Mouse (Mus musculus) stomach, postnatal 0 days (tissue): ENCODE data around the gene Pip5k1b. TPM values are rescaled to one million over a fixed set of nuclear protein-coding genes. Genes with fewer than 3 reads are reported as not detected.

ENCODE experiments used
- ATAC-seq: fragments of 200-750 bp; cut with Nextera tagmentation; 2 replicates; pipeline ENCODE4 v1.8.0; 2017; ENCODE audit not compliant: low FRiP score, low TSS enrichment
- DNase-seq: peaks from one replicate; pipeline ENCODE4 v3.0.0-alpha.2; 2016; ENCODE audit warnings: low spot score
- H3K27ac ChIP-seq: fragments of 300-500 bp; sonication (generic); replicated peaks from 2 replicates; pipeline ENCODE4 v1.5.1; 2014; ENCODE audit warnings: mild to moderate bottlenecking, control low read depth
- H3K27me3 ChIP-seq: fragments of 300-500 bp; sonication (generic); 2 replicates; pipeline ENCODE4 v1.6.1; 2014; ENCODE audit warnings: low read length; ENCODE audit not compliant: control insufficient read depth, insufficient read depth
- H3K36me3 ChIP-seq: fragments of 300-500 bp; sonication (generic); 2 replicates; pipeline ENCODE4 v1.6.1; 2014; ENCODE audit warnings: low read length, mixed read lengths; ENCODE audit not compliant: control insufficient read depth, insufficient read depth
- H3K4me1 ChIP-seq: fragments of 300-500 bp; sonication (generic); replicated peaks from 2 replicates; pipeline ENCODE4 v1.6.1; 2014; ENCODE audit warnings: antibody characterized with exemption; ENCODE audit not compliant: control insufficient read depth, insufficient read depth
- H3K4me2 ChIP-seq: fragments of 300-500 bp; sonication (generic); replicated peaks from 2 replicates; pipeline ENCODE4 v1.6.1; 2014; ENCODE audit warnings: low read depth, mild to moderate bottlenecking, control low read depth, moderate library complexity
- H3K4me3 ChIP-seq: fragments of 300-500 bp; sonication (generic); 2 replicates; pipeline ENCODE4 v1.5.1; 2014; ENCODE audit warnings: low read depth, low read length, control low read depth
- H3K9ac ChIP-seq: fragments of 300-500 bp; sonication (generic); 2 replicates; pipeline ENCODE4 v1.6.1; 2014; ENCODE audit warnings: mild to moderate bottlenecking, low read length, control low read depth, mixed read lengths
- H3K9me3 ChIP-seq: fragments of 300-500 bp; sonication (generic); 2 replicates; pipeline ENCODE4 v1.6.1; 2016; ENCODE audit warnings: low read length; ENCODE audit not compliant: control insufficient read depth
- CTCF ChIP-seq: IDR thresholded peaks from 2 replicates; pipeline ENCODE4 v1.5.1; 2016; ENCODE audit warnings: antibody characterized with exemption, low read depth, mild to moderate bottlenecking, moderate library complexity
- EP300 ChIP-seq: optimal IDR thresholded peaks from 2 replicates; pipeline ENCODE3; 2016; ENCODE audit warnings: antibody characterized with exemption
- whole genome bisulfite sequencing: fragments of 180-500 bp; shearing (Covaris S2); extraction: QIAGEN DNeasy Blood & Tissue Kit; methylation state at CpG from one replicate; pipeline ENCODE4 v1.1.7; 2014; 5-methylcytosine and 5-hydroxymethylcytosine counted together
- polyA plus RNA-seq: library from polyadenylated mRNA; unstranded; fragments of >200 nt; fragmentation: Nextera tagmentation; extraction: Ambion mirVana; gene quantifications from 2 replicates; pipeline ENCODE4 v1.2.1, GENCODE M21; 2015

Gene Pip5k1b
- polyA plus RNA-seq, 1 experiment from 2014 or later, result 5.5 TPM

- no peak overlapping the region for H3K9ac ChIP-seq
- no peaks in the 10 kb centered on the region for H3K9me3 ChIP-seq
- DNase-seq (no peak), ATAC-seq (no peak)
- TF ChIP-seq CTCF, result no peak
- no peak for TF ChIP-seq EP300
- H3K36me3 ChIP-seq, result no peaks in the 10 kb centered on the region
- H3K4me1 ChIP-seq, result peaks cover 3% of the 10 kb centered on the region; the same call in 1 of the 2 replicates
- H3K27me3 ChIP-seq, result no peaks in the 10 kb centered on the region
- H3K27ac ChIP-seq, result no peak overlapping the region
- no peak overlapping the region for H3K4me3 ChIP-seq
- WGBS, result 27% methylated on average over 5 of the region's 5 CpGs
- H3K4me2 ChIP-seq, result no peak overlapping the region
Observed at GRCm38 (mm10) chr19:24332956-24333355, 222.7 kb downstream of the Pip5k1b start.

- H3K27me3 ChIP-seq, result no peaks in the 10 kb centered on the region
- H3K27ac ChIP-seq, result no peak overlapping the region
- 84% methylated on average over 2 of the region's 2 CpGs for WGBS
- peaks cover 3% of the 10 kb centered on the region; the same call in 1 of the 2 replicates for H3K4me1 ChIP-seq
- no peaks in the 10 kb centered on the region for H3K36me3 ChIP-seq
- DNase-seq (no peak), ATAC-seq (no peak)
- no peak overlapping the region for H3K4me2 ChIP-seq
- no peak overlapping the region for H3K4me3 ChIP-seq
- TF ChIP-seq CTCF (no peak), EP300 (no peak)
- H3K9me3 ChIP-seq, result no peaks in the 10 kb centered on the region
- no peak overlapping the region for H3K9ac ChIP-seq
Observed at GRCm38 (mm10) chr19:24331274-24331673, 224.4 kb downstream of the Pip5k1b start.

- no peak for ATAC-seq
- TF ChIP-seq CTCF (no peak), EP300 (no peak)
Observed at GRCm38 (mm10) chr19:24330366-24330765, 225.3 kb downstream of the Pip5k1b start.

GRCm38 (mm10) chr19:24327921-24328320 lies 227.8 kb downstream of the Pip5k1b start:
- TF ChIP-seq CTCF, result no peak
- TF ChIP-seq EP300, result no peak
- no peak for ATAC-seq
- Histone ChIP-seq H3K4me1 (peaks cover under 1% of the 10 kb centered on the region; the same call in 1 of the 2 replicates), H3K27me3 (no peaks in the 10 kb centered on the region), H3K36me3 (no peaks in the 10 kb centered on the region), H3K4me2 (no peak overlapping the region), H3K9me3 (no peaks in the 10 kb centered on the region), H3K9ac (no peak overlapping the region), H3K27ac (no peak overlapping the region), H3K4me3 (no peak overlapping the region)
- 55% methylated on average over 2 of the region's 2 CpGs for WGBS
- no peak for DNase-seq

More at GRCm38 (mm10) chr19:24330366-24330765, 225.3 kb downstream of the Pip5k1b start:
- H3K9ac ChIP-seq, result no peak overlapping the region
- H3K4me3 ChIP-seq, result no peak overlapping the region
- H3K4me1 ChIP-seq, result peaks cover 3% of the 10 kb centered on the region; the same call in 1 of the 2 replicates
- H3K4me2 ChIP-seq, result no peak overlapping the region
- 76% methylated on average over 2 of the region's 2 CpGs for WGBS
- H3K27me3 ChIP-seq, result no peaks in the 10 kb centered on the region
- H3K9me3 ChIP-seq, result no peaks in the 10 kb centered on the region
- DNase-seq, result no peak
- no peak overlapping the region for H3K27ac ChIP-seq
- H3K36me3 ChIP-seq, result no peaks in the 10 kb centered on the region

GRCm38 (mm10) chr19:24326969-24327368 lies 228.7 kb downstream of the Pip5k1b start:
- ATAC-seq, result no peak
- Histone ChIP-seq H3K36me3 (no peaks in the 10 kb centered on the region), H3K27me3 (no peaks in the 10 kb centered on the region), H3K9ac (no peak overlapping the region), H3K4me1 (no peaks in the 10 kb centered on the region), H3K27ac (no peak overlapping the region), H3K4me3 (no peak overlapping the region), H3K9me3 (no peaks in the 10 kb centered on the region), H3K4me2 (no peak overlapping the region)
- 36% methylated on average over 1 of the region's 1 CpGs for WGBS
- TF ChIP-seq CTCF (no peak), EP300 (no peak)
- DNase-seq, result no peak

- H3K9me3 ChIP-seq, result no peaks in the 10 kb centered on the region
- H3K4me3 ChIP-seq, result no peak overlapping the region
- H3K27ac ChIP-seq, result no peak overlapping the region
- H3K27me3 ChIP-seq, result no peaks in the 10 kb centered on the region
- no peaks in the 10 kb centered on the region for H3K36me3 ChIP-seq
- DNase-seq, result no peak
- no peak overlapping the region for H3K4me2 ChIP-seq
- ATAC-seq, result no peak
- TF ChIP-seq EP300 (no peak), CTCF (no peak)
- H3K9ac ChIP-seq, result no peak overlapping the region
- no peaks in the 10 kb centered on the region for H3K4me1 ChIP-seq
- 68% methylated on average over 6 of the region's 6 CpGs for WGBS
Observed at GRCm38 (mm10) chr19:24325692-24326091, 230.0 kb downstream of the Pip5k1b start.
